Mouse (Mus musculus) neural tube, embryonic 12.5 days (tissue): ENCODE results near the gene Mecom. TPM values are rescaled to one million over a fixed set of nuclear protein-coding genes. Genes with fewer than 3 reads are reported as not detected.

ENCODE experiments used
- ATAC-seq: fragments of 200-750 bp; cut with Nextera tagmentation; 2 replicates; pipeline ENCODE4 v1.8.0; 2017; ENCODE audit warnings: low read depth, mild to moderate bottlenecking, moderate TSS enrichment, moderate library complexity; ENCODE audit not compliant: low FRiP score
- H3K27ac ChIP-seq: fragments of 300-500 bp; sonication (generic); 2 replicates; pipeline ENCODE4 v1.5.1; 2016
- H3K27me3 ChIP-seq: fragments of 300-500 bp; sonication (generic); replicated peaks from 2 replicates; pipeline ENCODE4 v1.6.1; 2016; ENCODE audit warnings: mild to moderate bottlenecking
- H3K36me3 ChIP-seq: fragments of 300-500 bp; sonication (generic); 2 replicates; pipeline ENCODE4 v1.6.1; 2016; ENCODE audit warnings: mild to moderate bottlenecking
- H3K4me1 ChIP-seq: fragments of 300-500 bp; sonication (generic); 2 replicates; pipeline ENCODE4 v1.6.1; 2016
- H3K4me2 ChIP-seq: fragments of 300-500 bp; sonication (generic); replicated peaks from 2 replicates; pipeline ENCODE4 v1.6.1; 2016; ENCODE audit warnings: mild to moderate bottlenecking
- H3K4me3 ChIP-seq: fragments of 300-500 bp; sonication (generic); 2 replicates; pipeline ENCODE4 v1.5.1; 2016
- H3K9ac ChIP-seq: fragments of 300-500 bp; sonication (generic); 2 replicates; pipeline ENCODE4 v1.6.1; 2016; ENCODE audit warnings: mild to moderate bottlenecking
- H3K9me3 ChIP-seq: fragments of 300-500 bp; sonication (generic); 2 replicates; pipeline ENCODE4 v1.6.1; 2016; ENCODE audit warnings: mild to moderate bottlenecking
- WGBS: fragments of 180-500 bp; shearing (Covaris S2); methylation state at CpG from one replicate; pipeline ENCODE4 v1.1.7; 2016; 5-methylcytosine and 5-hydroxymethylcytosine counted together
- polyA plus RNA-seq: library from polyadenylated mRNA; unstranded; fragments of >200 nt; fragmentation: Nextera tagmentation; extraction: Ambion mirVana; gene quantifications from 2 replicates; pipeline ENCODE4 v1.2.1, GENCODE M21; 2016

Mecom gene
- polyA plus RNA-seq, 1 experiment from 2014 or later, result 16.1 TPM

DNA sequence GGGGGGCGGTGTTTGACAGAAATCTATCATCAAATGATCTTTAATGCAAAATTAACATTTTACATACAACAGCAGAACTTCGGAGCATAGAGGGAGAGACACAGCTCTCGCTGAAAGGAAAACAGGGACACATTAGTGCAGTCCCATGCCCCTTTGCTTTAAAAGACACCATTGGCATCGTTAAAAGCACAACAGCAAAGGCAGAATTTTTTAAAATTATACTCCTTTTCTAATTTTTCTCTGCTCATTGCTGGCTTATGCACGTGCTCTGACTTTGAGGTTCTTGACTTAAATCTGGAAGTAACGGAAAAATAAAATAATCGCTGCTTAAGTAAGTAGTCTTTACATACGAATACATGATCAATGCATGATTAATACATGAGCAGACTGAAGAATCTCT lies 327.9 kb downstream of the Mecom start:
- H3K4me1 ChIP-seq, result peaks cover 11% of the 10 kb centered on the region; the same call in 1 of the 2 replicates
- H3K27ac ChIP-seq, result no peak overlapping the region
- H3K4me2 ChIP-seq, result peak overlapping the region; percentile 55
- peaks cover 11% of the 10 kb centered on the region; the same call in 1 of the 2 replicates for H3K27me3 ChIP-seq
- peak overlapping the region; percentile 17; the same call in 1 of the 2 replicates for H3K9ac ChIP-seq
- no peak overlapping the region for H3K4me3 ChIP-seq
- no peaks in the 10 kb centered on the region for H3K9me3 ChIP-seq
- H3K36me3 ChIP-seq, result no peaks in the 10 kb centered on the region
- WGBS, result 49% methylated on average over 8 of the region's 8 CpGs
- no peak for ATAC-seq

DNA sequence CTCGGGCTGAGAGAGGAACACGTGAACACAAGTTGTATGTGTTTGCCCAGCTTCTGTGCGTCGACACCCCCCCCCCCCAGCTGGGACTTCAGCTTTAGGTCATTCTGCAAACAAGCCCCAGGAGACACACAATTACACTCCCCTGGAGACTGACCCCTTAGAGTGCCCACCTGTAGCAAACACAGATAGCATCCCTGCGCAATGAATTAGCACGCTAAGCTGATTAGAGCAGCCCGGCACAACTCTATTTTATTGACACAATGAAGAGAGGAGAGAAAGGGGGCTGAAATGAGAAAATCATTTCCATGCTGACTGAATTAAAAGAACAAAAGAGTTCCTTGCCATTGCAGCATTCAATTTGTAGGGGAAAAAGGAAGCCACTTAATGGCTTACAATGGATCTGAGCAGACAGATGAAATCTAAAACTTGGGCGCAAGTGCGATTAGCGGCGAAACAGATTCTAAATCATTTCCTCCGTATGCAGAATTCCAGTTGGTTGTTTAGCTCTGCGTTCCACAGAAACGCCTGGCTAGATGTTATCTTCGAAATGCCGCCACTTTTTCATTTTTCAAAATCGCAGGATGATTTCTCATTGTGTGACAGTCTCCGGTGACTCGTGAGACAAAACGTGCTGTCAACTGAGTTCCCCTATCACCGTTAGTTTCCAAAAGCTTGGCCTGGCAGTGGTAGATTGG lies 328.5 kb downstream of the Mecom start:
- H3K36me3 ChIP-seq, result no peaks in the 10 kb centered on the region
- peaks cover 11% of the 10 kb centered on the region; the same call in 1 of the 2 replicates for H3K4me1 ChIP-seq
- peak overlapping the region; percentile 17; the same call in 1 of the 2 replicates for H3K9ac ChIP-seq
- H3K9me3 ChIP-seq, result no peaks in the 10 kb centered on the region
- H3K4me3 ChIP-seq, result 0 out of 2 replicates have a peak overlapping the region, but pooled peaks have one; percentile 9
- H3K4me2 ChIP-seq, result peak overlapping the region; percentile 55
- H3K27ac ChIP-seq, result no peak overlapping the region
- WGBS, result 5% methylated on average over 21 of the region's 21 CpGs
- ATAC-seq, result peak; percentile 56; the same call in 1 of the 2 replicates
- H3K27me3 ChIP-seq, result peaks cover 11% of the 10 kb centered on the region; the same call in 1 of the 2 replicates

DNA sequence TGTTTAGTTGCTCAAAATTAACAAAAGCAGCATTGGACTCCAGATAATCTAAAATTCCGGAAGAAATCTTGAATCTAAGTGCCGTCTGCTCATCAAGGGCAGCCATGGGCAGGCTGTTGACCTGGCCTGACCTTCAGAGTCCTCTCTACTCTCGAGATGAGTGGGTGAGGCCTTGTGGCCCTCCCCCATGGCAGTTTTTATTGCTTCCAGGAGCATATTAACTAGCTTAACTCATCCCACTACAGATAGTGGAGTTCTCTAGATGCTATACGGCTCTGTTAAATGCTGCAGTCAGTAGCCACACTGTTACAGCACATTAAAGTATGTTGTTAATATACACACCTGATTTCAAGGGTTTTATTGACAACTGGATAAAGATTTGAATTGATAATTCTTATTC lies 333.2 kb downstream of the Mecom start:
- H3K4me2 ChIP-seq, result no peak overlapping the region
- no peak overlapping the region for H3K9ac ChIP-seq
- WGBS, result 50% methylated on average over 4 of the region's 4 CpGs
- peaks cover 11% of the 10 kb centered on the region; the same call in 1 of the 2 replicates for H3K4me1 ChIP-seq
- peaks cover 11% of the 10 kb centered on the region; the same call in 1 of the 2 replicates for H3K27me3 ChIP-seq
- no peak overlapping the region for H3K27ac ChIP-seq
- H3K4me3 ChIP-seq, result no peak overlapping the region
- no peaks in the 10 kb centered on the region for H3K9me3 ChIP-seq
- no peaks in the 10 kb centered on the region for H3K36me3 ChIP-seq
- ATAC-seq, result no peak

DNA sequence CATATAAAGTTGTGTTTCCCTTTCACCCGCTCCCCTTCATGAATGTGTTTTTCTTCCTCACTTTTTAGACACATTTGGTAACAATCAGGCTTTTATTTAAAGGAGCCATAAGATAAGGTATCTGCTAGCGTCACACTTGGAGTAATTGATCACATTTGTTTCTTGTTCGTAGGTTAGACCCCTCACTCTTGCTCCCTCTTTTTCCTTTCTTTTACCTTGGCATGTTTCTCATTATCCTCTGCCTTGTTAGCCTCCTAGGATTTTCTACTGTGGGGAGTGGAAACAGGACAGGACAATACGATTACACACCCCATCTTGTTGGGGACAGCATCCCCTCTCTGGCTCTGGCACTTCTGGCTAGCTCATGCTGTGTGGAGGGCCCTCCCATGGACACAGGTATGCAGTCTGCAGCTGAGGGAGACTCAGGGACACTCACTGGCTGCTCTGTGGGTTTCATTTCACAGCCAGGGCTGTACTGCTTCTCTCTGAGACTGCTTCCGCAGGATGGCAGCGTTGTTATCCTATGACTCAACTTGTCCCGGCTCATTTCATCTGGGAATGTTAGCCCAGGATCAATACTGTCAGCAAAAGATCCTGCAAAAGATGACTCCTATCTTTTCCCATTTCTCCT lies 334.2 kb downstream of the Mecom start:
- Histone ChIP-seq H3K9ac (no peak overlapping the region), H3K36me3 (no peaks in the 10 kb centered on the region), H3K9me3 (no peaks in the 10 kb centered on the region), H3K4me3 (no peak overlapping the region), H3K4me2 (no peak overlapping the region), H3K4me1 (0 out of 2 replicates have a peak, but pooled peaks cover 3% of the 10 kb centered on the region), H3K27ac (no peak overlapping the region), H3K27me3 (0 out of 2 replicates have a peak, but pooled peaks cover 3% of the 10 kb centered on the region)
- WGBS, result 29% methylated on average over 7 of the region's 7 CpGs
- no peak for ATAC-seq

DNA sequence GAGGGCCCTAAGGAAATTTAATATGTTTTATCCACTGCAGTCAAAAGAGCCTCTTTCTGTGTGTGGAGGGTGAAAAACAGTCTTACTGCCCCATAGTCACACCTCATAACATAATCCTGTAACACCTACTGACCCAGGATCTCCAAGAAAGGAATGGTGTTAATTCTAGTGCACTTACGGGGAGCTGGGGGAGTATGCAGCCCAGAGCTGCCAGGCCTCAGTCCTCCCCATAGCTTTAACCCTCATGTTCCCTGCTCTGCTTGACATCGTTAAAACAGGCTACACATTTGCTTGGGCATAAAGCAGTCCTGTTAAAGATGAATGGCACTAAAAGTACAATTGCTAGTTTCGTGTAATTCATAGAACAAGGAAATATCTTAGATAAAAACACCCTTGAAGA lies 335.0 kb downstream of the Mecom start:
- Histone ChIP-seq H3K4me3 (no peak overlapping the region), H3K27me3 (no peaks in the 10 kb centered on the region), H3K4me1 (0 out of 2 replicates have a peak, but pooled peaks cover 3% of the 10 kb centered on the region), H3K27ac (no peak overlapping the region), H3K4me2 (no peak overlapping the region), H3K9me3 (no peaks in the 10 kb centered on the region), H3K9ac (no peak overlapping the region), H3K36me3 (no peaks in the 10 kb centered on the region)
- 50% methylated on average over 3 of the region's 3 CpGs for WGBS
- no peak for ATAC-seq

DNA sequence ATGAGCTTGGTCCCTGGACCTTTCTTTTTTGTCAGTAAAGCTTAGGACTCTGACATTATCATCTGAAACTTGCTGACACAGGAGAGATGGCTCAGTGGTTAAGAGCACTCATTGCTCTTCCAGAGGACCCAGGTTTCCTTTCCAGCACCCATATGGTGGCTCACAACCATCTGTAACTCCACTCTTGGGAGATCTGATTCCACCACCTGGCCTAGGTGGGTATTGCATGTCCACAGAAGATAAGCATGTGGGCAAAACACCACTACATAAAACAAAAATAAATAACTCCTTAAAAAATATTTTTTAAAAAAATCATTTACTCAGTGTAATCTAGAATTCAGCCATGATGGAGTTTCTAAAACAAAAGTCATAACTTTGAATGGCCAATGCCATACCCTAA lies 338.7 kb downstream of the Mecom start:
- Histone ChIP-seq H3K27ac (no peak overlapping the region), H3K4me2 (no peak overlapping the region), H3K27me3 (no peaks in the 10 kb centered on the region), H3K9me3 (no peaks in the 10 kb centered on the region), H3K4me3 (no peak overlapping the region), H3K9ac (no peak overlapping the region), H3K4me1 (0 out of 2 replicates have a peak, but pooled peaks cover 3% of the 10 kb centered on the region), H3K36me3 (no peaks in the 10 kb centered on the region)
- ATAC-seq, result no peak

DNA sequence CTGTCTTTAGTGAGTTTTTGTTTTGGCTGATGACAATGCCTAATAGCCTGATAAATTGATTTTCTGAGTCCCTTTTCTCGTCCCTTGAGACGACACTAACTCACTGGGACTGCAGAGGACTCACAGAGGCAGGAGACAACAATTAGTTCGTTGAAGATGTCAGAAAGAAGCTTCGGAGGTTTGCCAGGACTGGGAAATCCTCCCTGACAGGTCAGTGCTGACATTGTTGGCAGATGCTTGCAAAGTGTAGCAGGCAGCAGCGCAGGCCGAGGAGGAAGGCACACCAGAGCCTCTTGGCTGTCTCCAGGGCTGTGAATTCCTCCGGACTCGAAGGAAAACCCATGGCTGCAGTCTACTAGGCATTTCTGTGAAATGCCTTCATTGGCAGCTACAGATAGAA lies 339.9 kb downstream of the Mecom start:
- Histone ChIP-seq H3K9ac (no peak overlapping the region), H3K27me3 (no peaks in the 10 kb centered on the region), H3K4me2 (peak overlapping the region; percentile 30), H3K36me3 (no peaks in the 10 kb centered on the region), H3K27ac (no peak overlapping the region), H3K9me3 (no peaks in the 10 kb centered on the region), H3K4me3 (no peak overlapping the region), H3K4me1 (no peaks in the 10 kb centered on the region)
- 35% methylated on average over 8 of the region's 8 CpGs for WGBS
- no peak for ATAC-seq

DNA sequence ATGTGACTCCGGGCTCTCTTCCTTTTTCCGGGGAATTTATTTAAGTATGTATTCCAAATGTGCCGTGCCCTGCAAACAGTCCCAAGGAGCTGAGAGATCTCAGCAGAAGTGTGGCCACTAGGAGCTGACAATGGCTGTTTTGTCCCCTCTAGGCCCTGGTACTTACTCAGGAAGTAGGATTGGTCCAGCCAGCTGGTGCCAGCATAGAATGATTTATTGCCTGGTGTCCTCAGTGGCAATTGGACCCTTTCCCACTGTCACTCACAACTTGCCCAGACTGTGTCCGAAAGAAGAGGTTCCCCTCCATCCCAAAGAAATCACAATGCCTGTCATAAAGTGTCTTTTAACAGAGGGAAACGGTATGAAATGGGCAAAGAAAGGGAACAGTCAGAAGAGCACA lies 340.4 kb downstream of the Mecom start:
- peak; percentile 73 for ATAC-seq
- Histone ChIP-seq H3K4me2 (peak overlapping the region; percentile 30), H3K27ac (no peak overlapping the region), H3K4me3 (no peak overlapping the region), H3K27me3 (no peaks in the 10 kb centered on the region), H3K4me1 (no peaks in the 10 kb centered on the region), H3K9me3 (no peaks in the 10 kb centered on the region), H3K36me3 (no peaks in the 10 kb centered on the region), H3K9ac (no peak overlapping the region)
- WGBS, result 27% methylated on average over 5 of the region's 5 CpGs

DNA sequence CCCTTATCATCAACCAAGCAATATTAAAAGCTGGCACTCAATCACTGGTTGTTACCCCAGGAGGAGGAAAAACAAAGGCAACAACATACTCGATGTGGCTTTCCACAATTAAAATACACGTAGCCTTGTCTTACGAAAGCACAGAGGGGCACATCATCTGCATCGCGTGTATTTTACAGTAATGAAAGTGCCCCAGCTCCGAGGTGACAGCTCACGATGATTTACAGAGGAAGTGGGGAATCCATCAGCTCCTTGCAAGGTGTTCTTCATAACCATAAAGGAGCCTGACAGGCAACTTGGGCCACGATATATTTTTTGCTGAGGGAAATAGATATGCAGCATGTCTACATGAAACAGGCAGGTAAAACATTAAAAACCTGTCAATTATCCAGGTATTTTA lies 341.7 kb downstream of the Mecom start:
- H3K4me1 ChIP-seq, result no peaks in the 10 kb centered on the region
- H3K27me3 ChIP-seq, result no peaks in the 10 kb centered on the region
- no peak for ATAC-seq
- H3K27ac ChIP-seq, result no peak overlapping the region
- 80% methylated on average over 8 of the region's 8 CpGs for WGBS
- H3K36me3 ChIP-seq, result no peaks in the 10 kb centered on the region
- H3K9ac ChIP-seq, result no peak overlapping the region
- no peaks in the 10 kb centered on the region for H3K9me3 ChIP-seq
- no peak overlapping the region for H3K4me3 ChIP-seq
- no peak overlapping the region for H3K4me2 ChIP-seq

DNA sequence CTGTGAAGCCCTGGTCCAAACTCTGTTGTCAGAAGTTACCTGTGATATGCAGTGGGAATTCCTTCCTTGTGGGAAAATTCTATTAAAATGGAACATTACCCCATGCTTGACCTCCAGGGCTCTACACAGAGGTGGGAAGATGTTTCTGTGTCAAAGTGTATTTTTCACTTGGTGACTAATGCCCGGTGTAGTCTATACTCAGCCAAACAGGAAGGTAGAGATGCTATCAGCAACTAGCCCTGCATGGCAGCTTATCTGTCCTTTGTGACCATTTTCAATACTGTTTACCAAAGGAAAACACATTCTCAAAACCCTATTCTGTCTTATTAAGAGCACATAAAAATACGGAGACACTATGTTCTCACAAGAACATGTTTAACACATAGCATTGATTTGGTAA lies 344.0 kb downstream of the Mecom start:
- no peaks in the 10 kb centered on the region for H3K36me3 ChIP-seq
- H3K27ac ChIP-seq, result no peak overlapping the region
- no peak overlapping the region for H3K4me3 ChIP-seq
- no peak for ATAC-seq
- H3K4me2 ChIP-seq, result no peak overlapping the region
- H3K9ac ChIP-seq, result no peak overlapping the region
- no peaks in the 10 kb centered on the region for H3K9me3 ChIP-seq
- H3K27me3 ChIP-seq, result no peaks in the 10 kb centered on the region
- H3K4me1 ChIP-seq, result no peaks in the 10 kb centered on the region
- 79% methylated on average over 2 of the region's 2 CpGs for WGBS

DNA sequence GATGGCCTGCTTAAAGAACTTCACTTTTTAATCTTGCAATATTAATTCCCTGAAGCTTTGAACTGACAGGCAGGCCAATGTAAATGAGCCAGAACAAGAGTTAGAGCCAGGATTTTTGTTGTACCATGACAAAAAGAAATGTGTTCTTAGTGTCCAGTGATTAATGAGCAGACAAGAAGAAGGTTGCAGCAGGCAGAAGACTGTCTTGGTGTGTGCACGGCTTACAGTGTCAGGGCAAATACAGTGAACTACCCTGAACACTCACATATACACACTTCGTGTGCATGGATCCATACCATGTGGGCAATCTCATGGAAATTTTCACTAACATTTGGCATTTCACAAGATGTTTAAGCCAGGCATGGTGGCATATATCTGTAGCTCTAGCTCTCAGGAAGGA lies 349.0 kb downstream of the Mecom start:
- H3K4me2 ChIP-seq, result no peak overlapping the region
- H3K36me3 ChIP-seq, result no peaks in the 10 kb centered on the region
- H3K4me3 ChIP-seq, result no peak overlapping the region
- no peak overlapping the region for H3K9ac ChIP-seq
- no peaks in the 10 kb centered on the region for H3K9me3 ChIP-seq
- no peak for ATAC-seq
- no peaks in the 10 kb centered on the region for H3K27me3 ChIP-seq
- H3K27ac ChIP-seq, result no peak overlapping the region
- H3K4me1 ChIP-seq, result no peaks in the 10 kb centered on the region
- WGBS, result 57% methylated on average over 2 of the region's 2 CpGs

DNA sequence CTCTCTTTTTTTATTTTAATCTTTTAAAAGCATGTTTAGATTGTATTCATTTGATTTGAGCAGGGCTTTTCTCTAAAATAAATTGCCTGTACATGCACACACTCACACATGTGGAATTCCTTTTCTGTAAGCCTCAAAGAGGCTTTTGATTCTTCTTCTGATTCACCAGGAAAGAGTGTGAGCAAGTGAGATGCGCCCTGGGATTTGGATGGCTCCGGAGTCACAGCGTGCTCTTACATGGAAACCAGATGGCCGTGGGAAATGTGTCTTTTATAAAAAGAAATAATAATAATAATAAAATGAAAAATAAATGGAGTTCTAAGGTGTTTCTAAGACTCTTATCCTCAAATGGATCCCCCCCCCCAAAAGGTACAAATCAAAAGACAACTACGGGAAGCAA lies 349.6 kb downstream of the Mecom start:
- Histone ChIP-seq H3K4me2 (no peak overlapping the region), H3K36me3 (no peaks in the 10 kb centered on the region), H3K27ac (no peak overlapping the region), H3K27me3 (no peaks in the 10 kb centered on the region), H3K4me1 (no peaks in the 10 kb centered on the region), H3K9me3 (no peaks in the 10 kb centered on the region), H3K4me3 (no peak overlapping the region), H3K9ac (no peak overlapping the region)
- no peak for ATAC-seq
- WGBS, result 66% methylated on average over 5 of the region's 5 CpGs
